Mouse (Mus musculus) E14TG2a.4 (cell line): ENCODE measurements at regions not wholly inside any gene's neighbourhood (a gene's known extent, or its start where the extent isn't known, plus 50 kb on each side); places are given as distances from the start of the nearest gene placed in this dataset.
"Not testable (repeated sequence)": the region's sequence is repeated elsewhere in the genome, so short reads cannot be mapped to it uniquely, and the experiment has no call there.

Experiments used
- CTCF ChIP-seq: conservative IDR thresholded peaks from 2 replicates; pipeline ENCODE4 v1.5.1; 2014; ENCODE audit warnings: low read length
- POU5F1 ChIP-seq: IDR thresholded peaks from 2 replicates; pipeline ENCODE4 v1.6.1; 2014; ENCODE audit warnings: low read length, borderline replicate concordance

- not testable (repeated sequence) for TF ChIP-seq CTCF, POU5F1
These were observed 60.8 kb upstream of the Fam78b start for GRCm38 (mm10) chr1:166940146-166941076.
